Mouse (Mus musculus): ENCODE data around the gene Smyd2. TPM values are rescaled to one million over a fixed set of nuclear protein-coding genes. Genes with fewer than 3 reads are reported as not detected.

Gene Smyd2
- polyA plus RNA-seq, 1 experiment, result 57.7 TPM

GRCm38 (mm10) chr1:189863727-189864126 lies 58.4 kb downstream of the Smyd2 start:
- TF ChIP-seq SRF (IDR thresholded peaks at IDR 0.05; ENCODE audit: control insufficient read depth, insufficient read length, low read depth) (no peak), CEBPB (IDR thresholded peaks at IDR 0.05; ENCODE audit: insufficient read depth, poor library complexity, severe bottlenecking) (no peak), REST (IDR thresholded peaks at IDR 0.05; ENCODE audit: insufficient read depth, insufficient read length) (no peak), TCF12 (IDR thresholded peaks at IDR 0.05; ENCODE audit: insufficient read depth, poor library complexity, severe bottlenecking) (no peak), E2F4 (IDR thresholded peaks at IDR 0.05; ENCODE audit: insufficient read depth) (no peak), MYOG (IDR thresholded peaks at IDR 0.05; ENCODE audit: control insufficient read depth in 1 of 3, insufficient read depth in 1 of 3, insufficient read length in 2 of 3, low read depth in 2 of 3) (no peak)
- H3K36me3 ChIP-seq (ENCODE audit: control insufficient read depth, insufficient read depth), result no peaks in the 10 kb centered on the region
- no peaks in the 10 kb centered on the region for H3K27me3 ChIP-seq (ENCODE audit: control insufficient read depth, insufficient read depth, insufficient read length)
- no peak overlapping the region for H3K4me2 ChIP-seq (ENCODE audit: low read depth)
- H3K4me3 ChIP-seq, result no peak overlapping the region
- H3K79me2 ChIP-seq (ENCODE audit: control insufficient read depth, insufficient read depth), result no peaks in the 10 kb centered on the region
- no peak overlapping the region for H3ac ChIP-seq (ENCODE audit: control insufficient read depth, insufficient read length)

GRCm38 (mm10) chr1:189860942-189861315 lies 61.2 kb downstream of the Smyd2 start:
- Histone ChIP-seq H3K36me3 (ENCODE audit: control insufficient read depth, insufficient read depth) (no peaks in the 10 kb centered on the region), H3ac (ENCODE audit: control insufficient read depth, insufficient read length) (no peak overlapping the region), H3K4me2 (ENCODE audit: low read depth) (no peak overlapping the region), H3K79me2 (ENCODE audit: control insufficient read depth, insufficient read depth) (no peaks in the 10 kb centered on the region), H3K4me3 (no peak overlapping the region), H3K27me3 (ENCODE audit: control insufficient read depth, insufficient read depth, insufficient read length) (no peaks in the 10 kb centered on the region)
- TF ChIP-seq USF1 (IDR thresholded peaks at IDR 0.05; ENCODE audit: low read depth), result no peak

GRCm38 (mm10) chr1:189860112-189860941 lies 61.8 kb downstream of the Smyd2 start:
- Histone ChIP-seq H3ac (ENCODE audit: control insufficient read depth, insufficient read length) (no peak overlapping the region), H3K4me2 (ENCODE audit: low read depth) (no peak overlapping the region), H3K36me3 (ENCODE audit: control insufficient read depth, insufficient read depth) (no peaks in the 10 kb centered on the region), H3K4me3 (no peak overlapping the region), H3K79me2 (ENCODE audit: control insufficient read depth, insufficient read depth) (no peaks in the 10 kb centered on the region), H3K27me3 (ENCODE audit: control insufficient read depth, insufficient read depth, insufficient read length) (no peaks in the 10 kb centered on the region)
- TF ChIP-seq CEBPB (IDR thresholded peaks at IDR 0.05; ENCODE audit: insufficient read depth, poor library complexity, severe bottlenecking) (no peak), MAX (IDR thresholded peaks at IDR 0.05; ENCODE audit: low read depth) (no peak), MYOD1 (IDR thresholded peaks at IDR 0.05; ENCODE audit: control insufficient read depth in 1 of 3, insufficient read length in 2 of 3, low read depth in 2 of 3) (no peak), TCF12 (IDR thresholded peaks at IDR 0.05; ENCODE audit: insufficient read depth, poor library complexity, severe bottlenecking) (no peak), MYOG (IDR thresholded peaks at IDR 0.05; ENCODE audit: control insufficient read depth in 1 of 3, insufficient read depth in 1 of 3, insufficient read length in 2 of 3, low read depth in 2 of 3) (no peak), SRF (IDR thresholded peaks at IDR 0.05; ENCODE audit: control insufficient read depth, insufficient read length, low read depth) (no peak), REST (IDR thresholded peaks at IDR 0.05; ENCODE audit: insufficient read depth, insufficient read length) (no peak), POLR2AphosphoS2 (IDR thresholded peaks at IDR 0.05; ENCODE audit: insufficient read length, low read depth) (no peak), E2F4 (IDR thresholded peaks at IDR 0.05; ENCODE audit: insufficient read depth) (no peak), TCF3 (IDR thresholded peaks at IDR 0.05; ENCODE audit: insufficient read length, low read depth) (no peak), USF1 (IDR thresholded peaks at IDR 0.05; ENCODE audit: low read depth) (no peak), POLR2A (IDR thresholded peaks at IDR 0.05; ENCODE audit: insufficient read length, low read depth) (no peak)

GRCm38 (mm10) chr1:189858377-189858776 lies 63.8 kb downstream of the Smyd2 start:
- TF ChIP-seq MYOD1 (IDR thresholded peaks at IDR 0.05; ENCODE audit: control insufficient read depth in 1 of 3, insufficient read length in 2 of 3, low read depth in 2 of 3) (no peak), REST (IDR thresholded peaks at IDR 0.05; ENCODE audit: insufficient read depth, insufficient read length) (no peak), POLR2A (IDR thresholded peaks at IDR 0.05; ENCODE audit: insufficient read length, low read depth) (no peak), POLR2AphosphoS2 (IDR thresholded peaks at IDR 0.05; ENCODE audit: insufficient read length, low read depth) (no peak), MYOG (IDR thresholded peaks at IDR 0.05; ENCODE audit: control insufficient read depth in 1 of 3, insufficient read depth in 1 of 3, insufficient read length in 2 of 3, low read depth in 2 of 3) (no peak), USF1 (IDR thresholded peaks at IDR 0.05; ENCODE audit: low read depth) (no peak), CEBPB (IDR thresholded peaks at IDR 0.05; ENCODE audit: insufficient read depth, poor library complexity, severe bottlenecking) (no peak), E2F4 (IDR thresholded peaks at IDR 0.05; ENCODE audit: insufficient read depth) (no peak), SRF (IDR thresholded peaks at IDR 0.05; ENCODE audit: control insufficient read depth, insufficient read length, low read depth) (no peak)
- Histone ChIP-seq H3K36me3 (ENCODE audit: control insufficient read depth, insufficient read depth) (no peaks in the 10 kb centered on the region), H3K27me3 (ENCODE audit: control insufficient read depth, insufficient read depth, insufficient read length) (no peaks in the 10 kb centered on the region), H3ac (ENCODE audit: control insufficient read depth, insufficient read length) (no peak overlapping the region), H3K4me3 (no peak overlapping the region), H3K4me2 (ENCODE audit: low read depth) (no peak overlapping the region), H3K79me2 (ENCODE audit: control insufficient read depth, insufficient read depth) (no peaks in the 10 kb centered on the region)

GRCm38 (mm10) chr1:189855739-189856138 lies 66.4 kb downstream of the Smyd2 start:
- Histone ChIP-seq H3K4me3 (no peak overlapping the region), H3K36me3 (ENCODE audit: control insufficient read depth, insufficient read depth) (no peaks in the 10 kb centered on the region), H3K79me2 (ENCODE audit: control insufficient read depth, insufficient read depth) (no peaks in the 10 kb centered on the region), H3K27me3 (ENCODE audit: control insufficient read depth, insufficient read depth, insufficient read length) (no peaks in the 10 kb centered on the region), H3ac (ENCODE audit: control insufficient read depth, insufficient read length) (no peak overlapping the region), H3K4me2 (ENCODE audit: low read depth) (no peak overlapping the region)
- TF ChIP-seq POLR2AphosphoS2 (IDR thresholded peaks at IDR 0.05; ENCODE audit: insufficient read length, low read depth) (no peak), POLR2A (IDR thresholded peaks at IDR 0.05; ENCODE audit: insufficient read length, low read depth) (no peak), MAX (IDR thresholded peaks at IDR 0.05; ENCODE audit: low read depth) (no peak), USF1 (IDR thresholded peaks at IDR 0.05; ENCODE audit: low read depth) (no peak), SRF (IDR thresholded peaks at IDR 0.05; ENCODE audit: control insufficient read depth, insufficient read length, low read depth) (no peak), TCF3 (IDR thresholded peaks at IDR 0.05; ENCODE audit: insufficient read length, low read depth) (no peak), E2F4 (IDR thresholded peaks at IDR 0.05; ENCODE audit: insufficient read depth) (no peak), CEBPB (IDR thresholded peaks at IDR 0.05; ENCODE audit: insufficient read depth, poor library complexity, severe bottlenecking) (no peak), TCF12 (IDR thresholded peaks at IDR 0.05; ENCODE audit: insufficient read depth, poor library complexity, severe bottlenecking) (no peak), MYOG (IDR thresholded peaks at IDR 0.05; ENCODE audit: control insufficient read depth in 1 of 3, insufficient read depth in 1 of 3, insufficient read length in 2 of 3, low read depth in 2 of 3) (no peak), MYOD1 (IDR thresholded peaks at IDR 0.05; ENCODE audit: control insufficient read depth in 1 of 3, insufficient read length in 2 of 3, low read depth in 2 of 3) (no peak), REST (IDR thresholded peaks at IDR 0.05; ENCODE audit: insufficient read depth, insufficient read length) (no peak)

Measured in myocyte (in vitro differentiated cells).